22 mouse cellular contexts compared by ENCODE assay signal in the genomic region with DNA sequence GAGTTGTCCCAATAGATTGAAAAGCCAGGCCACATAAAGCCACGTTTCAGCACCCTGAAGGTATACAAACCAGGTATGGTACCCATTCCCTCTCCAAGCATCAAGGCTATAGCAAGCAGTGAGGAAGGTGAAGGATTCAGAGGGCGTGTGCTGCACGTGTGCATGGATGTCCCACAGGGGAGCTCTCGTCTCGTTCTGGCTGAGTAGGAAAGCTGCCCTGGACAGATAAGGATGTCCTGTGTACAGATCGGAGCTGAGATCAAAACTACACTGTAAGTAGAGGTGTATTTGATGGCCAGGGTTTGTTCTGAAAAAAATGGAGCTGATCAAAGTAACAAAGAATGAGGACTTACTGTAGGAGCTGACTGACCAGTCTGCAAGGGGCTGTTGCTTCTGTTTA. TPM values are rescaled to one million over a fixed set of nuclear protein-coding genes. Genes with fewer than 3 reads are reported as not detected.
DNase-seq lines count a peak whose midpoint lies in the region; ATAC-seq lines count a peak whose summit lies in the region.
"Had no signal": no experiment of that assay in that cellular context is flagged by ENCODE, and none has a peak within 500 bp of the region (broad histone marks: within the 10 kb centered on the region; RNA-seq: fewer than 3 reads in every experiment).

No protein-coding gene starts in this region.

- H3K9me3 ChIP-seq in liver, embryonic 12.5 days (replicated peaks): no peaks in the 10 kb centered on the region
- H3K9me3 ChIP-seq: embryonic facial prominence, embryonic 10.5 days; forebrain, embryonic 13.5 days; heart, embryonic 12.5 days had no signal

- peaks cover 52% of the 10 kb centered on the region for H3K4me1 ChIP-seq in liver, embryonic 12.5 days

- DNase-seq in liver (no peak), adipocyte (ENCODE audit: low spot score) (no peak)
- DNase-seq in lung, postnatal 10 days: peak; percentile 33
- DNase-seq in lung, postnatal 4 days: no peak
- peak; percentile 54 for DNase-seq in lung, postnatal 25 days (ENCODE audit: low spot score)
- no peak for DNase-seq in adrenal gland, postnatal 36 days
- no peak for DNase-seq in urinary bladder, postnatal 10 days (ENCODE audit: low spot score)
- DNase-seq: adrenal gland, adult 2 months; adrenal gland, postnatal 25 days; B cell, adult 2 months; cerebellum, adult 2 months; cerebellum, postnatal 10 days; forebrain, postnatal 0 days; gastrocnemius, postnatal 14 days; heart, postnatal 36 days had no signal

- no peak overlapping the region for H3K4me2 ChIP-seq in liver, embryonic 12.5 days
- H3K4me2 ChIP-seq: forebrain, embryonic 13.5 days; heart, embryonic 12.5 days had no signal

- no peak overlapping the region for H3K4me3 ChIP-seq in liver, embryonic 12.5 days
- H3K4me3 ChIP-seq: embryonic facial prominence, embryonic 10.5 days; forebrain, embryonic 13.5 days; heart, embryonic 12.5 days had no signal

- no peak overlapping the region for H3K9ac ChIP-seq in liver, embryonic 12.5 days
- H3K9ac ChIP-seq: forebrain, embryonic 13.5 days; forebrain, postnatal 0 days; heart, embryonic 12.5 days had no signal

- no peaks in the 10 kb centered on the region for H3K27me3 ChIP-seq in liver, embryonic 12.5 days (replicated peaks)
- H3K27me3 ChIP-seq: forebrain, embryonic 13.5 days; heart, embryonic 12.5 days; Patski had no signal

- H3K36me3 ChIP-seq in liver, embryonic 12.5 days: peaks cover 26% of the 10 kb centered on the region

- 0 out of 2 replicates have a peak, but pooled peaks have one; percentile 52 for ATAC-seq in liver, embryonic 12.5 days
- ATAC-seq: activated CD4-positive, CD25-positive, alpha-beta regulatory T cell, adult 4 months; CD4-positive, CD25-positive, alpha-beta regulatory T cell, adult 4 months; forebrain, embryonic 13.5 days; forebrain, postnatal 0 days; Patski had no signal

- no peak overlapping the region for H3K27ac ChIP-seq in liver, embryonic 12.5 days
- H3K27ac ChIP-seq: embryonic facial prominence, embryonic 10.5 days; forebrain, embryonic 13.5 days had no signal

- WGBS in liver, embryonic 12.5 days (ENCODE audit: insufficient replicate concordance): 36% methylated on average over 6 of the region's 6 CpGs

RNA-seq across cellular contexts. Expression of a gene that starts 18.9 kb away (rescaled TPM):
- polyA plus RNA-seq in liver, embryonic 12.5 days (2016; fragmentation: Nextera tagmentation; extraction: Ambion mirVana): 11.1 and 12.0 TPM in 2 replicates
- 10 to 100 TPM; 18.5 to 19.2 TPM for total RNA-seq in adrenal gland, postnatal 36 days (2021)

RNA-seq across cellular contexts. Expression of a gene that starts 18.9 kb away (rescaled TPM):
- 18.9 and 19.3 TPM in 2 replicates for polyA plus RNA-seq in liver, embryonic 12.5 days (2016; fragmentation: Nextera tagmentation; extraction: Ambion mirVana)
- 10 to 100 TPM; 10.2 to 12.0 TPM for total RNA-seq in adrenal gland, postnatal 36 days (2021)

Comparison
In these comparisons a context has a peak if more than half of its experiments do, and no peak if none do; other contexts are left out.
1. DNase-seq: peak in lung, postnatal 10 days (single experiment) and lung, postnatal 25 days (single experiment); none in liver (single experiment), lung, postnatal 4 days (0 of 2), adipocyte (single experiment), adrenal gland, postnatal 36 days (0 of 2) and urinary bladder, postnatal 10 days (single experiment).